Mouse (Mus musculus) heart, embryonic 10.5 days (tissue): ENCODE results near the gene Unc13b. TPM values are rescaled to one million over a fixed set of nuclear protein-coding genes. Genes with fewer than 3 reads are reported as not detected.

ENCODE experiments used
- DNase-seq: peaks from one replicate; pipeline ENCODE4 v3.0.0-alpha.2; 2017; ENCODE audit warnings: low spot score
- H3K27ac ChIP-seq: fragments of 300-500 bp; sonication (generic); 2 replicates; pipeline ENCODE4 v1.5.1; 2016; ENCODE audit warnings: mild to moderate bottlenecking
- H3K27me3 ChIP-seq: fragments of 300-500 bp; sonication (generic); 2 replicates; pipeline ENCODE4 v1.6.1; 2016; ENCODE audit warnings: mild to moderate bottlenecking; ENCODE audit not compliant: poor library complexity, insufficient read depth, severe bottlenecking
- H3K36me3 ChIP-seq: fragments of 300-500 bp; sonication (generic); 2 replicates; pipeline ENCODE4 v1.6.1; 2016; ENCODE audit warnings: mild to moderate bottlenecking, moderate library complexity
- H3K4me1 ChIP-seq: fragments of 300-500 bp; sonication (generic); 2 replicates; pipeline ENCODE4 v1.6.1; 2016; ENCODE audit warnings: mild to moderate bottlenecking
- H3K4me3 ChIP-seq: fragments of 300-500 bp; sonication (generic); 2 replicates; pipeline ENCODE4 v1.5.1; 2016; ENCODE audit warnings: mild to moderate bottlenecking, moderate library complexity
- H3K9me3 ChIP-seq: fragments of 300-500 bp; sonication (generic); 2 replicates; pipeline ENCODE4 v1.6.1; 2016; ENCODE audit warnings: mild to moderate bottlenecking, moderate library complexity
- WGBS: fragments of 180-500 bp; shearing (Covaris S2); methylation state at CpG from one replicate; pipeline ENCODE4 v1.1.7; 2016; 5-methylcytosine and 5-hydroxymethylcytosine counted together
- polyA plus RNA-seq: library from polyadenylated mRNA; unstranded; fragments of >200 nt; fragmentation: Nextera tagmentation; extraction: Ambion mirVana; gene quantifications from 2 replicates; pipeline ENCODE4 v1.2.1, GENCODE M21; 2016

The Unc13b gene
- polyA plus RNA-seq, 1 experiment from 2014 or later = 7.1 TPM

GRCm38 (mm10) chr4:43040881-43041547 is 17.7 kb upstream of the Unc13b start:
- no peak for DNase-seq
- no peaks in the 10 kb centered on the region for H3K9me3 ChIP-seq

GRCm38 (mm10) chr4:43043644-43044357 is 15.0 kb upstream of the Unc13b start:
- DNase-seq = peak; percentile 91
- H3K4me1 ChIP-seq = peaks cover 54% of the 10 kb centered on the region

More at GRCm38 (mm10) chr4:43040881-43041547, 17.7 kb upstream of the Unc13b start:
- Histone ChIP-seq H3K4me1 (peaks cover 70% of the 10 kb centered on the region), H3K4me3 (no peak overlapping the region), H3K36me3 (peaks cover 8% of the 10 kb centered on the region), H3K27ac (peak overlapping the region; percentile 90), H3K27me3 (no peaks in the 10 kb centered on the region)
- 47% methylated on average over 9 of the region's 9 CpGs for WGBS

GRCm38 (mm10) chr4:43044673-43045072 is 14.1 kb upstream of the Unc13b start:
- H3K9me3 ChIP-seq = no peaks in the 10 kb centered on the region
- peaks cover 46% of the 10 kb centered on the region for H3K4me1 ChIP-seq
- H3K4me3 ChIP-seq = peak overlapping the region; percentile 72
- DNase-seq = no peak
- H3K27ac ChIP-seq = peak overlapping the region; percentile 68
- no peaks in the 10 kb centered on the region for H3K27me3 ChIP-seq
- 34% methylated on average over 4 of the region's 4 CpGs for WGBS
- no peaks in the 10 kb centered on the region for H3K36me3 ChIP-seq

More at GRCm38 (mm10) chr4:43043644-43044357, 15.0 kb upstream of the Unc13b start:
- WGBS = 19% methylated on average over 7 of the region's 7 CpGs
- H3K9me3 ChIP-seq = no peaks in the 10 kb centered on the region
- H3K36me3 ChIP-seq = no peaks in the 10 kb centered on the region
- no peaks in the 10 kb centered on the region for H3K27me3 ChIP-seq
- H3K27ac ChIP-seq = peak overlapping the region; percentile 68
- peak overlapping the region; percentile 72 for H3K4me3 ChIP-seq

- no peak for DNase-seq
- H3K9me3 ChIP-seq = no peaks in the 10 kb centered on the region
- no peaks in the 10 kb centered on the region for H3K27me3 ChIP-seq
- H3K36me3 ChIP-seq = no peaks in the 10 kb centered on the region
- peak overlapping the region; percentile 83; the same call in 1 of the 2 replicates for H3K27ac ChIP-seq
- WGBS = 11% methylated on average over 13 of the region's 13 CpGs
- H3K4me1 ChIP-seq = peaks cover 40% of the 10 kb centered on the region
- peak overlapping the region; percentile 72 for H3K4me3 ChIP-seq
These were observed 13.5 kb upstream of the Unc13b start for GRCm38 (mm10) chr4:43045285-43045658.

- H3K27me3 ChIP-seq = no peaks in the 10 kb centered on the region
- H3K4me1 ChIP-seq = peaks cover 35% of the 10 kb centered on the region
- peak within 1 kb of the TSS; percentile 83 for H3K27ac ChIP-seq
- H3K9me3 ChIP-seq = no peaks in the 10 kb centered on the region
- H3K4me3 ChIP-seq = peak within 1 kb of the TSS; percentile 72
- peak; percentile 99 for DNase-seq
- under 1% methylated on average over 33 of the region's 33 CpGs for WGBS
- no peaks in the 10 kb centered on the region for H3K36me3 ChIP-seq
These were observed 13.0 kb upstream of the Unc13b start, which contains the start of gene Fam214b for GRCm38 (mm10) chr4:43045659-43046302. Gene Fam214b, minus strand, starts transcription at chr4:43046220.

GRCm38 (mm10) chr4:43046607-43047006 is 12.1 kb upstream of the Unc13b start:
- Histone ChIP-seq H3K4me3 (peak overlapping the region; percentile 72; the same call in 1 of the 2 replicates), H3K4me1 (peaks cover 31% of the 10 kb centered on the region), H3K36me3 (no peaks in the 10 kb centered on the region), H3K9me3 (no peaks in the 10 kb centered on the region), H3K27me3 (no peaks in the 10 kb centered on the region), H3K27ac (no peak overlapping the region)
- 58% methylated on average over 5 of the region's 5 CpGs for WGBS
- DNase-seq = no peak

GRCm38 (mm10) chr4:43047231-43047630 is 11.5 kb upstream of the Unc13b start:
- no peak for DNase-seq
- WGBS = 5% methylated on average over 5 of the region's 5 CpGs
- Histone ChIP-seq H3K27me3 (no peaks in the 10 kb centered on the region), H3K4me1 (peaks cover 33% of the 10 kb centered on the region), H3K27ac (no peak overlapping the region), H3K4me3 (no peak overlapping the region), H3K9me3 (no peaks in the 10 kb centered on the region), H3K36me3 (no peaks in the 10 kb centered on the region)

GRCm38 (mm10) chr4:43052627-43053026 is 6.1 kb upstream of the Unc13b start:
- Histone ChIP-seq H3K4me1 (0 out of 2 replicates have a peak, but pooled peaks cover 5% of the 10 kb centered on the region), H3K4me3 (no peak overlapping the region), H3K9me3 (no peaks in the 10 kb centered on the region), H3K27ac (no peak overlapping the region), H3K36me3 (no peaks in the 10 kb centered on the region), H3K27me3 (no peaks in the 10 kb centered on the region)
- WGBS = 9% methylated on average over 4 of the region's 4 CpGs
- no peak for DNase-seq

GRCm38 (mm10) chr4:43057654-43058053 is 1.1 kb upstream of the Unc13b start:
- no peaks in the 10 kb centered on the region for H3K36me3 ChIP-seq
- peaks cover 16% of the 10 kb centered on the region; the same call in 1 of the 2 replicates for H3K27me3 ChIP-seq
- no peak overlapping the region for H3K27ac ChIP-seq
- peaks cover 6% of the 10 kb centered on the region for H3K4me1 ChIP-seq
- H3K9me3 ChIP-seq = no peaks in the 10 kb centered on the region
- DNase-seq = no peak
- H3K4me3 ChIP-seq = no peak overlapping the region
- 88% methylated on average over 5 of the region's 5 CpGs for WGBS

GRCm38 (mm10) chr4:43058392-43058752 is 381 bp upstream of the Unc13b start:
- Histone ChIP-seq H3K9me3 (no peaks in the 10 kb centered on the region), H3K27ac (peak overlapping the region; percentile 93; the same call in 1 of the 2 replicates), H3K27me3 (peaks cover 16% of the 10 kb centered on the region; the same call in 1 of the 2 replicates), H3K4me1 (peaks cover 6% of the 10 kb centered on the region), H3K4me3 (peak overlapping the region; percentile 77), H3K36me3 (no peaks in the 10 kb centered on the region)
- DNase-seq = no peak
- 22% methylated on average over 8 of the region's 8 CpGs for WGBS

GRCm38 (mm10) chr4:43059697-43060096 is 944 bp downstream of the Unc13b start:
- Histone ChIP-seq H3K4me1 (peaks cover 6% of the 10 kb centered on the region), H3K27ac (peak overlapping the region; percentile 93)

GRCm38 (mm10) chr4:43060286-43060685 is 1.5 kb downstream of the Unc13b start:
- H3K9me3 ChIP-seq = no peaks in the 10 kb centered on the region
- no peak overlapping the region for H3K27ac ChIP-seq
- no peak for DNase-seq
- H3K36me3 ChIP-seq = no peaks in the 10 kb centered on the region
- peaks cover 6% of the 10 kb centered on the region for H3K4me1 ChIP-seq
- peak overlapping the region; percentile 77; the same call in 1 of the 2 replicates for H3K4me3 ChIP-seq
- 54% methylated on average over 3 of the region's 3 CpGs for WGBS
- peaks cover 16% of the 10 kb centered on the region; the same call in 1 of the 2 replicates for H3K27me3 ChIP-seq

More at GRCm38 (mm10) chr4:43059697-43060096, 944 bp downstream of the Unc13b start:
- Histone ChIP-seq H3K27me3 (peaks cover 16% of the 10 kb centered on the region; the same call in 1 of the 2 replicates), H3K4me3 (peak overlapping the region; percentile 77), H3K36me3 (no peaks in the 10 kb centered on the region), H3K9me3 (no peaks in the 10 kb centered on the region)
- WGBS = 44% methylated on average over 3 of the region's 3 CpGs
- no peak for DNase-seq
